Mouse (Mus musculus) heart, embryonic 12.5 days (tissue): ENCODE results near the gene Twf1. TPM values are rescaled to one million over a fixed set of nuclear protein-coding genes. Genes with fewer than 3 reads are reported as not detected.
A peak's percentile ranks its signal among the peaks of the same experiment; 100 is the strongest.

Source experiments
- ATAC-seq: fragments of 200-750 bp; cut with Nextera tagmentation; 2 replicates; pipeline ENCODE4 v1.8.0; 2017; ENCODE audit warnings: moderate TSS enrichment, moderate library complexity; ENCODE audit not compliant: insufficient number of reproducible peaks, low FRiP score
- H3K27ac ChIP-seq: fragments of 300-500 bp; sonication (generic); 2 replicates; pipeline ENCODE4 v1.5.1; 2016; ENCODE audit warnings: mild to moderate bottlenecking, moderate library complexity; ENCODE audit not compliant: poor library complexity, severe bottlenecking
- H3K27me3 ChIP-seq: fragments of 300-500 bp; sonication (generic); replicated peaks from 2 replicates; pipeline ENCODE4 v1.6.1; 2016; ENCODE audit warnings: mild to moderate bottlenecking, moderate library complexity
- H3K36me3 ChIP-seq: fragments of 300-500 bp; sonication (generic); 2 replicates; pipeline ENCODE4 v1.6.1; 2016; ENCODE audit warnings: mild to moderate bottlenecking, moderate library complexity
- H3K4me1 ChIP-seq: fragments of 300-500 bp; sonication (generic); replicated peaks from 2 replicates; pipeline ENCODE4 v1.6.1; 2016; ENCODE audit warnings: mild to moderate bottlenecking
- H3K4me2 ChIP-seq: fragments of 300-500 bp; sonication (generic); 2 replicates; pipeline ENCODE4 v1.6.1; 2016; ENCODE audit warnings: mild to moderate bottlenecking, moderate library complexity
- H3K4me3 ChIP-seq: fragments of 300-500 bp; sonication (generic); 2 replicates; pipeline ENCODE4 v1.5.1; 2016; ENCODE audit warnings: mild to moderate bottlenecking
- H3K9ac ChIP-seq: fragments of 300-500 bp; sonication (generic); 2 replicates; pipeline ENCODE4 v1.6.1; 2016; ENCODE audit warnings: mild to moderate bottlenecking, moderate library complexity
- H3K9me3 ChIP-seq: fragments of 300-500 bp; sonication (generic); replicated peaks from 2 replicates; pipeline ENCODE4 v1.6.1; 2016; ENCODE audit warnings: mild to moderate bottlenecking, moderate library complexity
- WGBS: fragments of 180-500 bp; shearing (Covaris S2); methylation state at CpG from one replicate; pipeline ENCODE4 v1.1.7; 2016; 5-methylcytosine and 5-hydroxymethylcytosine counted together
- polyA plus RNA-seq: library from polyadenylated mRNA; unstranded; fragments of >200 nt; fragmentation: Nextera tagmentation; extraction: Ambion mirVana; gene quantifications from 2 replicates; pipeline ENCODE4 v1.2.1, GENCODE M21; 2016

Gene Twf1
- polyA plus RNA-seq, 1 experiment from 2014 or later: 48.7 TPM

DNA sequence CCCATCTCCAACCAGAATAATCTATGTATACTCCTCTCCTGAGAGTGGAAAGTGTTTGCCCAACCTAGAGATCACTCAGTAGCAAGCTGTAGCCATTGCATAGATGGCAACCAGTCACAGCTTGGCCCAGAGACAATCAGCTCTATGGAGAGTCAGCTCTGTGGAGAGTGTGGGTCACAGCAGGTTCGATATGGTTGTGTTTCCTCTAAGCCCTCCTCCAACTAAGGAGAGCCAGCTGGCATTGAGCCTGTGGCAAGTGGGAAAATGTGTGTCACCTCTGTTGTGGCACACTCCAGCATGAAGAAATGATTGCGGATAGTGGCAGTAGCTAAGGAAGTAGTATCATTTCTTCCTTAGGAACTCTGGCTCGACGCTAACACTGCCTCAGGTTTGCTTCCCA, 18.2 kb downstream of the Twf1 start:
- ATAC-seq: no peak

GRCm38 (mm10) chr15:94568496-94569182, 21.1 kb downstream of the Twf1 start:
- Histone ChIP-seq H3K36me3 (no peaks in the 10 kb centered on the region), H3K9ac (no peak overlapping the region), H3K4me2 (no peak overlapping the region), H3K4me3 (no peak overlapping the region), H3K27me3 (no peaks in the 10 kb centered on the region), H3K4me1 (no peaks in the 10 kb centered on the region), H3K9me3 (no peaks in the 10 kb centered on the region), H3K27ac (no peak overlapping the region)
- WGBS: 81% methylated on average over 10 of the region's 10 CpGs
- ATAC-seq: no peak

More for the DNA sequence above, 18.2 kb downstream of the Twf1 start:
- H3K4me2 ChIP-seq: no peak overlapping the region
- no peaks in the 10 kb centered on the region for H3K36me3 ChIP-seq
- H3K4me3 ChIP-seq: no peak overlapping the region
- H3K9me3 ChIP-seq: no peaks in the 10 kb centered on the region
- no peaks in the 10 kb centered on the region for H3K4me1 ChIP-seq
- H3K27ac ChIP-seq: no peak overlapping the region
- 80% methylated on average over 4 of the region's 4 CpGs for WGBS
- H3K27me3 ChIP-seq: no peaks in the 10 kb centered on the region
- no peak overlapping the region for H3K9ac ChIP-seq

DNA sequence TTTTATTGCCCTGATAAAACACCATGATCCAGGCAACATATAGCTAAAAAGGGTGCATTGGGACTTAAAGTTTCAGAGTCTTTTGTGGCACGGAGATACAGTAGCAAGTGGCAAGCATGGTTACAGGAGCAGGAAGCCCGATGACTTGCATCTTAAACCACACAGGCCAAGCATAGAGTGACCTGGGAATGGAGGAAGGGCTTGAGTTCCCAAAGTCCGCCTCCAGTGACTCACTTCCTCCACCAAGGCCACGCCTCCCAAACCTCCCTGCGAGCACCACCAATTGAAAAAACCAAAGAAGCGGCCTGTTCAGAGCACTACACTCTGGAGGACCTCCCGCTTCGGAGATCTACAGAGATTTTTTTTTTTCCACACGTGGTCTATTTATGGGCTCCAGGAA, 23.8 kb downstream of the Twf1 start:
- H3K9ac ChIP-seq: no peak overlapping the region
- H3K27ac ChIP-seq: no peak overlapping the region
- H3K9me3 ChIP-seq: no peaks in the 10 kb centered on the region
- H3K36me3 ChIP-seq: no peaks in the 10 kb centered on the region
- H3K27me3 ChIP-seq: no peaks in the 10 kb centered on the region
- H3K4me3 ChIP-seq: no peak overlapping the region
- no peaks in the 10 kb centered on the region for H3K4me1 ChIP-seq
- no peak for ATAC-seq
- WGBS: 75% methylated on average over 9 of the region's 9 CpGs
- no peak overlapping the region for H3K4me2 ChIP-seq

- Histone ChIP-seq H3K27me3 (no peaks in the 10 kb centered on the region), H3K27ac (no peak overlapping the region), H3K36me3 (no peaks in the 10 kb centered on the region), H3K4me3 (no peak overlapping the region), H3K4me1 (no peaks in the 10 kb centered on the region), H3K9ac (no peak overlapping the region), H3K4me2 (no peak overlapping the region), H3K9me3 (no peaks in the 10 kb centered on the region)
- no peak for ATAC-seq
- WGBS: 71% methylated on average over 2 of the region's 2 CpGs
These were observed 24.8 kb downstream of the Twf1 start for GRCm38 (mm10) chr15:94564909-94565308.

DNA sequence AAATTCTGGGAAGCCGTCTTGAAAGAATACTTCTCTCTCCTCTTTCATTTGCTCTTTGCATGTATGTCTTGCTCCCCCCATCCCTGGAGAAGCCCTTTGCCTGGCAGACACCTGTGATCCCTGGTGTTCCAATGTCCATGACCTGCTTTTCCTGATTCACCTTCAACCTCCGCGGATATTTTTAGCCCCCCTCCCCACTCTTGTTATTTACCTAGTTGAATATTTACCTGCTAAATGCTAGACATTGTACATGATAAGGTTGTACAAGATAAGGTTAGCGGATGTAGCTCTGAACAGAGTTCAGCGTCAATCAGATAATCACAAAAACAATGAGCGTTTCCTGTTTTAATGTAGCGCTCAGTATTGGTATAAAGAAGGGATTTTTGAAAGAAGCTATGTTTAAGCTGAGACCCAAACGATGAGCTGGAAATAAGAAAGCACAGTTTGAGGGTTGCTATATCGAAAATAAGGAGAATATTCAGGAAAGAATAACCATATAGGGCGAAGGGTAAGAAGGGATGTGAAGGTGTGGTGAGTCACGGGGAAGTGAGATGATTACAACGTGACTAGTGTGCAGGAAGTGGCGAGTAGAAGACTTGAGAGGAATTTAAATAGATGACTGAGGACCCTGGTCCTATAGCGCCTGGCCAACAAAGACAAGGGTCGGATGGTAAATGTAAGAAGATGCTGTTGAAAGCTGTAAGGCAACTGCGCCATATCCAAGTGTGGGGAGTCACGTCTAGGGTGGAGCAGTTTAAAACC, 30.6 kb downstream of the Twf1 start:
- Histone ChIP-seq H3K27me3 (no peaks in the 10 kb centered on the region), H3K4me3 (no peak overlapping the region), H3K9ac (no peak overlapping the region), H3K4me1 (no peaks in the 10 kb centered on the region), H3K36me3 (0 out of 2 replicates have a peak, but pooled peaks cover 3% of the 10 kb centered on the region), H3K9me3 (no peaks in the 10 kb centered on the region), H3K27ac (no peak overlapping the region), H3K4me2 (no peak overlapping the region)
- no peak for ATAC-seq
- 66% methylated on average over 17 of the region's 17 CpGs for WGBS

DNA sequence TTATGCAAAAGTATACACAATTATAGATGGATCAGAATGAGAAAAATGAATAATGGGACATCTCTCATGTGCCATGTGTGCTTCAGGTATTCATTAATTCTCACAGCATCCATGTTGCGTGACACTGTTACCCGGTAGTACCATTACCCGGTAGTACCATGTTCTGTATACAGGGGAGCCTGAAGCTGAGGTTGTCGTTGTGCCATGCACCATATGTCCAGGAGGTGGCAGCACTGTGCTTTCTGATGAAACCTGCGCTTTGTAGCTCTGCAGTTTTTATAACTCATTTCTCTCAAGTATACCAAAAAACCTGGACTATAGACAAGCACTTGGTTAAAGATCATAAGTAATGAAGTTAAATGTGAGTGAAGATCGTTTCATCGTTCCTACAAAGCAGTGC, 32.2 kb downstream of the Twf1 start:
- 24% methylated on average over 7 of the region's 7 CpGs for WGBS

GRCm38 (mm10) chr15:94553536-94553935, 36.2 kb downstream of the Twf1 start:
- ATAC-seq: no peak
- Histone ChIP-seq H3K4me1 (no peaks in the 10 kb centered on the region), H3K9ac (no peak overlapping the region), H3K4me2 (no peak overlapping the region), H3K9me3 (peaks cover 6% of the 10 kb centered on the region), H3K27ac (no peak overlapping the region), H3K36me3 (peaks cover 25% of the 10 kb centered on the region; the same call in 1 of the 2 replicates), H3K4me3 (no peak overlapping the region), H3K27me3 (no peaks in the 10 kb centered on the region)
- 91% methylated on average over 9 of the region's 9 CpGs for WGBS

More for the DNA sequence above, 32.2 kb downstream of the Twf1 start:
- Histone ChIP-seq H3K9ac (no peak overlapping the region), H3K4me1 (no peaks in the 10 kb centered on the region), H3K27ac (no peak overlapping the region), H3K27me3 (no peaks in the 10 kb centered on the region), H3K36me3 (peaks cover 14% of the 10 kb centered on the region; the same call in 1 of the 2 replicates), H3K4me2 (no peak overlapping the region), H3K4me3 (no peak overlapping the region), H3K9me3 (no peaks in the 10 kb centered on the region)
- no peak for ATAC-seq

DNA sequence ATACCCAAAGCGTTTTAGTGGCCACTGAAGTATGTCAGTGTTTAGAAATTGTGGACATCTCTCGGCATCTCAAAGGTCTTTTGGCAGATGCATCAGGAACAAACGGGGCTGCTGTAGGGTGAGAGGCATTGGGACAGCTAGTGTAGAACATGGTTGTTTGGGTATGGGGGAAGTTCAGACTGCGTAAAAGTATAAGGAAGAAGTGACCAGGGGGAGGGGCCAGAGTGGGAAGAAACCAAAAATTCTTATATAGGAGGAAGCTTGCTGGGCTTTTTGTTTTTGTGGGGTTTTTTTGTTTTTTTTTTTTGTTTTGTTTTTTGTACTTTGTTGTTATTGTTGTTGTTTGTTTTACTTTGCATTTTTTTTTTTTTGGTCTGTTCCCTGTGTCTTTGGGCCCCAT, 44.8 kb downstream of the Twf1 start:
- WGBS: 87% methylated on average over 4 of the region's 4 CpGs
- no peak overlapping the region for H3K4me3 ChIP-seq
- ATAC-seq: no peak

GRCm38 (mm10) chr15:94544052-94544636, 45.5 kb downstream of the Twf1 start:
- Histone ChIP-seq H3K9me3 (no peaks in the 10 kb centered on the region), H3K4me2 (peak overlapping the region; percentile 87), H3K27me3 (no peaks in the 10 kb centered on the region), H3K27ac (peak overlapping the region; percentile 28; the same call in 1 of the 2 replicates), H3K9ac (peak overlapping the region; percentile 79), H3K4me3 (peak overlapping the region; percentile 70), H3K4me1 (peaks cover 4% of the 10 kb centered on the region; the same call in 1 of the 2 replicates), H3K36me3 (no peaks in the 10 kb centered on the region)
- WGBS: 44% methylated on average over 9 of the region's 9 CpGs
- ATAC-seq: no peak

More for the DNA sequence above, 44.8 kb downstream of the Twf1 start:
- Histone ChIP-seq H3K9me3 (0 out of 2 replicates have a peak, but pooled peaks cover under 1% of the 10 kb centered on the region), H3K36me3 (peaks cover 4% of the 10 kb centered on the region; the same call in 1 of the 2 replicates), H3K9ac (no peak overlapping the region), H3K27me3 (no peaks in the 10 kb centered on the region), H3K27ac (no peak overlapping the region), H3K4me2 (no peak overlapping the region), H3K4me1 (peaks cover 4% of the 10 kb centered on the region; the same call in 1 of the 2 replicates)

- H3K36me3 ChIP-seq: no peaks in the 10 kb centered on the region
- WGBS: under 1% methylated on average over 45 of the region's 45 CpGs
- no peaks in the 10 kb centered on the region for H3K9me3 ChIP-seq
- H3K27ac ChIP-seq: peak within 1 kb of the TSS; percentile 28
- peaks cover 4% of the 10 kb centered on the region; the same call in 1 of the 2 replicates for H3K4me1 ChIP-seq
- H3K27me3 ChIP-seq: no peaks in the 10 kb centered on the region
- peak within 1 kb of the TSS; percentile 70 for H3K4me3 ChIP-seq
- H3K9ac ChIP-seq: peak within 1 kb of the TSS; percentile 79
- peak; percentile 99 for ATAC-seq
- peak within 1 kb of the TSS; percentile 87 for H3K4me2 ChIP-seq
These were observed 46.2 kb downstream of the Twf1 start, which contains the start of the genes Pus7l and Irak4 for GRCm38 (mm10) chr15:94543409-94544051. Pus7l (minus strand) TSS chr15:94543547. Irak4 (plus strand) TSS chr15:94543643.
